Comparison of ENCODE assay signal across 17 mouse cellular contexts in genomic region chr3:88210918-88211317, GRCm38 (mm10). TPM values are rescaled to one million over a fixed set of nuclear protein-coding genes. Genes with fewer than 3 reads are reported as not detected.
DNase-seq lines count a peak whose midpoint lies in the region; ATAC-seq and TF ChIP-seq lines count a peak whose summit lies in the region.
"Had no signal": no experiment of that assay in that cellular context is flagged by ENCODE, and none has a peak within 500 bp of the region (broad histone marks: within the 10 kb centered on the region; RNA-seq: fewer than 3 reads in every experiment).

No protein-coding gene starts in this region.

- WGBS in forebrain, embryonic 11.5 days: 14% methylated on average over 2 of the region's 2 CpGs
- WGBS in hindbrain, embryonic 13.5 days: 14% methylated on average over 2 of the region's 2 CpGs
- 22% methylated on average over 2 of the region's 2 CpGs for WGBS in midbrain, postnatal 0 days

- peaks cover 31% of the 10 kb centered on the region for H3K27me3 ChIP-seq in forebrain, embryonic 11.5 days (ENCODE audit: control insufficient read depth, insufficient read depth, low read length)
- peaks cover 64% of the 10 kb centered on the region for H3K27me3 ChIP-seq in hindbrain, embryonic 13.5 days
- peaks cover 6% of the 10 kb centered on the region; the same call in 1 of the 2 replicates for H3K27me3 ChIP-seq in midbrain, postnatal 0 days (ENCODE audit: insufficient read depth, low read length)

- TF ChIP-seq POLR2A in cortical plate, adult 2 months (IDR thresholded peaks at IDR 0.05; ENCODE audit: extremely low read depth, insufficient read depth, low read length): no peak

- peak; percentile 52 for DNase-seq in forebrain, embryonic 11.5 days (ENCODE audit: low spot score)
- peak; percentile 8 for DNase-seq in midbrain, postnatal 0 days (ENCODE audit: low spot score)
- DNase-seq in heart, adult 18-20 months: no peak
- no peak for DNase-seq in spleen, adult 12 weeks (ENCODE audit: low spot score)
- no peak for DNase-seq in urinary bladder, postnatal 14 days (ENCODE audit: low spot score)
- DNase-seq in kidney, adult 11 months: no peak
- DNase-seq: embryo, embryonic 11 days; layer of hippocampus, adult 9-11 months; liver, embryonic 13.5 days; lung, postnatal 14 days; retina, postnatal 1 day had no signal

- peak overlapping the region; percentile 47; the same call in 1 of the 2 replicates for H3K27ac ChIP-seq in cortical plate, adult 2 months (ENCODE audit: insufficient read depth, low read length)
- H3K27ac ChIP-seq in forebrain, embryonic 11.5 days (ENCODE audit: low read depth, low read length): peak overlapping the region; percentile 99
- H3K27ac ChIP-seq in hindbrain, embryonic 13.5 days: peak overlapping the region; percentile 99
- peak overlapping the region; percentile 62; the same call in 1 of the 2 replicates for H3K27ac ChIP-seq in midbrain, postnatal 0 days (ENCODE audit: low read depth, low read length)
- H3K27ac ChIP-seq: limb, embryonic 10.5 days; liver, embryonic 13.5 days had no signal

- H3K4me2 ChIP-seq in forebrain, embryonic 11.5 days (ENCODE audit: low read depth, low read length, severe bottlenecking): peak overlapping the region; percentile 79
- peak overlapping the region; percentile 86 for H3K4me2 ChIP-seq in hindbrain, embryonic 13.5 days
- H3K4me2 ChIP-seq in midbrain, postnatal 0 days (ENCODE audit: low read depth, low read length, poor library complexity, severe bottlenecking): peak overlapping the region; percentile 68
- H3K4me2 ChIP-seq: liver, embryonic 13.5 days had no signal

- no peak for TF ChIP-seq CTCF in cortical plate, adult 2 months (IDR thresholded peaks at IDR 0.05; ENCODE audit: extremely low read depth, insufficient read depth, low read length)
- no peak for TF ChIP-seq CTCF in midbrain, postnatal 0 days (IDR thresholded peaks at IDR 0.05)

- H3K4me1 ChIP-seq in cortical plate, adult 2 months (ENCODE audit: control insufficient read depth, insufficient read depth, low read length): peaks cover 8% of the 10 kb centered on the region
- H3K4me1 ChIP-seq in forebrain, embryonic 11.5 days (replicated peaks; ENCODE audit: control insufficient read depth, insufficient read depth, low read length): peaks cover 15% of the 10 kb centered on the region
- peaks cover 56% of the 10 kb centered on the region for H3K4me1 ChIP-seq in hindbrain, embryonic 13.5 days (replicated peaks)
- peaks cover 8% of the 10 kb centered on the region; the same call in 1 of the 2 replicates for H3K4me1 ChIP-seq in midbrain, postnatal 0 days (ENCODE audit: insufficient read depth, low read length)

- peak overlapping the region; percentile 95 for H3K9ac ChIP-seq in forebrain, embryonic 11.5 days (ENCODE audit: low read length)
- H3K9ac ChIP-seq in hindbrain, embryonic 13.5 days: peak overlapping the region; percentile 99
- H3K9ac ChIP-seq in midbrain, postnatal 0 days (replicated peaks; ENCODE audit: low read length, poor library complexity, severe bottlenecking): peak overlapping the region; percentile 36; the same call in 1 of the 2 replicates
- H3K9ac ChIP-seq: liver, embryonic 13.5 days had no signal

- H3K4me3 ChIP-seq in cortical plate, adult 2 months (ENCODE audit: insufficient read depth, low read length): peak overlapping the region; percentile 90
- peak overlapping the region; percentile 63 for H3K4me3 ChIP-seq in forebrain, embryonic 11.5 days (ENCODE audit: low read depth, low read length)
- peak overlapping the region; percentile 75 for H3K4me3 ChIP-seq in hindbrain, embryonic 13.5 days
- H3K4me3 ChIP-seq in midbrain, postnatal 0 days (ENCODE audit: low read depth, low read length): peak overlapping the region; percentile 54
- H3K4me3 ChIP-seq: limb, embryonic 10.5 days; liver, embryonic 13.5 days had no signal

- H3K9me3 ChIP-seq in forebrain, embryonic 11.5 days (ENCODE audit: control insufficient read depth, low read length): no peaks in the 10 kb centered on the region
- H3K9me3 ChIP-seq in hindbrain, embryonic 13.5 days: no peaks in the 10 kb centered on the region
- no peaks in the 10 kb centered on the region for H3K9me3 ChIP-seq in midbrain, postnatal 0 days (ENCODE audit: low read length)
- H3K9me3 ChIP-seq: limb, embryonic 10.5 days; liver, embryonic 13.5 days had no signal

- H3K36me3 ChIP-seq in forebrain, embryonic 11.5 days (ENCODE audit: control insufficient read depth, insufficient read depth, low read length): no peaks in the 10 kb centered on the region; the same call in 1 of the 2 replicates
- peaks cover 19% of the 10 kb centered on the region for H3K36me3 ChIP-seq in hindbrain, embryonic 13.5 days
- no peaks in the 10 kb centered on the region for H3K36me3 ChIP-seq in midbrain, postnatal 0 days (ENCODE audit: insufficient read depth, low read length)
- H3K36me3 ChIP-seq: limb, embryonic 10.5 days; liver, embryonic 13.5 days had no signal

- ATAC-seq in forebrain, embryonic 11.5 days (replicated peaks; ENCODE audit: low FRiP score): no peak
- no peak for ATAC-seq in hindbrain, embryonic 13.5 days (ENCODE audit: low FRiP score)
- no peak for ATAC-seq in midbrain, postnatal 0 days (ENCODE audit: low FRiP score)

RNA-seq across cellular contexts. Expression of gene Rhbg, which starts 43.6 kb away (rescaled TPM):
- polyA plus RNA-seq in cortical plate, adult 2 months (2012; rRNA removed): not detected in 2 replicates
- polyA plus RNA-seq in forebrain, embryonic 11.5 days (2014; fragmentation: Nextera tagmentation; extraction: Ambion mirVana): 0.36 TPM in 1 of 2 replicates, not detected in the other
- polyA plus RNA-seq in hindbrain, embryonic 13.5 days (2015; fragmentation: Nextera tagmentation; extraction: Ambion mirVana): 0.22 and 0.32 TPM in 2 replicates
- 0.94 and 1.0 TPM in 2 replicates for total RNA-seq in midbrain, postnatal 0 days (2014; rRNA removed)
- polyA plus RNA-seq in midbrain, postnatal 0 days (2015; fragmentation: Nextera tagmentation; extraction: Ambion mirVana): 0.21 and 0.41 TPM in 2 replicates
- under 1 TPM in 1 of 2 experiments, not detected in 1; 0.64 TPM for total RNA-seq in heart, adult 18-20 months (2021)
- total RNA-seq: gastrocnemius, adult 18-20 months; hematopoietic stem cell, adult 5-6 weeks; monocyte, adult 5-6 weeks had no signal

Comparison
In these comparisons a context has a peak if more than half of its experiments do, and no peak if none do; other contexts are left out.
1. H3K27ac ChIP-seq: peak in every context shown above with its lines; median percentile 99 in forebrain, embryonic 11.5 days; 99 in hindbrain, embryonic 13.5 days; 62 in midbrain, postnatal 0 days; 47 in cortical plate, adult 2 months.
2. DNase-seq: peak in forebrain, embryonic 11.5 days (single experiment) and midbrain, postnatal 0 days (single experiment); none in heart, adult 18-20 months (0 of 2), spleen, adult 12 weeks (single experiment), urinary bladder, postnatal 14 days (single experiment) and kidney, adult 11 months (single experiment).
3. H3K9ac ChIP-seq: peak in every context shown above with its lines; median percentile 99 in hindbrain, embryonic 13.5 days; 95 in forebrain, embryonic 11.5 days; 36 in midbrain, postnatal 0 days.
4. Peak in every context shown above with its lines, with median percentiles within 50 percentile points of each other: H3K4me3 ChIP-seq and H3K4me2 ChIP-seq.